Mouse (Mus musculus): ENCODE measurements around the gene Tef.

Gene Tef

GRCm38 (mm10) chr15:81802001-81802890 lies at the start of gene Tef:
Gene Tef (plus strand): TSS chr15:81802421.
- peak; percentile 100 for DNase-seq (ENCODE audit: low spot score)

GRCm38 (mm10) chr15:81753669-81754068 lies 48.6 kb upstream of the Tef start:
- DNase-seq (ENCODE audit: low spot score): no peak

GRCm38 (mm10) chr15:81758701-81759100 lies 43.5 kb upstream of the Tef start:
- no peak for DNase-seq (ENCODE audit: low spot score)

- no peak for DNase-seq (ENCODE audit: low spot score)
These were observed 42.7 kb upstream of the Tef start for GRCm38 (mm10) chr15:81759542-81759941.

- DNase-seq (ENCODE audit: low spot score): no peak
These were observed 41.7 kb upstream of the Tef start for GRCm38 (mm10) chr15:81760361-81761079.

GRCm38 (mm10) chr15:81761381-81761780 lies 40.8 kb upstream of the Tef start:
- DNase-seq (ENCODE audit: low spot score): no peak

- DNase-seq (ENCODE audit: low spot score): no peak
These were observed 40.3 kb upstream of the Tef start for GRCm38 (mm10) chr15:81761959-81762358.

- no peak for DNase-seq (ENCODE audit: low spot score)
These were observed 37.6 kb upstream of the Tef start for GRCm38 (mm10) chr15:81764573-81764972.

GRCm38 (mm10) chr15:81765651-81766050 lies 36.6 kb upstream of the Tef start:
- DNase-seq (ENCODE audit: low spot score): peak; percentile 62

- DNase-seq (ENCODE audit: low spot score): no peak
These were observed 35.8 kb upstream of the Tef start for GRCm38 (mm10) chr15:81766439-81766838.

- DNase-seq (ENCODE audit: low spot score): no peak
These were observed 33.2 kb upstream of the Tef start for GRCm38 (mm10) chr15:81769037-81769436.

GRCm38 (mm10) chr15:81772431-81773120 lies 29.6 kb upstream of the Tef start:
- peak; percentile 85 for DNase-seq (ENCODE audit: low spot score)

GRCm38 (mm10) chr15:81774505-81775171 lies 27.6 kb upstream of the Tef start:
- DNase-seq (ENCODE audit: low spot score): no peak

- DNase-seq (ENCODE audit: low spot score): no peak
These were observed 25.4 kb upstream of the Tef start for GRCm38 (mm10) chr15:81776631-81777422.

- DNase-seq (ENCODE audit: low spot score): no peak
These were observed 20.4 kb upstream of the Tef start for GRCm38 (mm10) chr15:81781816-81782215.

- DNase-seq (ENCODE audit: low spot score): peak; percentile 46
These were observed 17.5 kb upstream of the Tef start for GRCm38 (mm10) chr15:81784762-81785161.

- no peak for DNase-seq (ENCODE audit: low spot score)
These were observed 16.5 kb upstream of the Tef start for GRCm38 (mm10) chr15:81785701-81786100.

GRCm38 (mm10) chr15:81787525-81787924 lies 14.7 kb upstream of the Tef start:
- DNase-seq (ENCODE audit: low spot score): no peak

- DNase-seq (ENCODE audit: low spot score): no peak
These were observed 9.8 kb upstream of the Tef start for GRCm38 (mm10) chr15:81792444-81792843.

GRCm38 (mm10) chr15:81796228-81796627 lies 6.0 kb upstream of the Tef start:
- peak; percentile 44 for DNase-seq (ENCODE audit: low spot score)

GRCm38 (mm10) chr15:81797861-81798260 lies 4.4 kb upstream of the Tef start:
- DNase-seq (ENCODE audit: low spot score): no peak

All from MN1 (cell line).